Mouse (Mus musculus): ENCODE results near the gene Lmbrd2.

Lmbrd2 gene

GRCm38 (mm10) chr15:9140252-9140680 lies at the start of gene Lmbrd2:
Gene Lmbrd2 (plus strand): TSS chr15:9140550.
- DNase-seq (ENCODE audit: low spot score), result peak; percentile 96

- DNase-seq (ENCODE audit: low spot score), result no peak
These were observed 49.7 kb upstream of the Lmbrd2 start for GRCm38 (mm10) chr15:9090662-9091061.

GRCm38 (mm10) chr15:9093598-9094365 lies 46.6 kb upstream of the Lmbrd2 start:
- DNase-seq (ENCODE audit: low spot score), result no peak

- peak; percentile 56 for DNase-seq (ENCODE audit: low spot score)
These were observed 46.0 kb upstream of the Lmbrd2 start for GRCm38 (mm10) chr15:9094366-9094750.

- DNase-seq (ENCODE audit: low spot score), result no peak
These were observed 43.5 kb upstream of the Lmbrd2 start for GRCm38 (mm10) chr15:9096865-9097264.

GRCm38 (mm10) chr15:9100446-9101077 lies 39.8 kb upstream of the Lmbrd2 start:
- DNase-seq (ENCODE audit: low spot score), result no peak

- DNase-seq (ENCODE audit: low spot score), result no peak
These were observed 33.9 kb upstream of the Lmbrd2 start for GRCm38 (mm10) chr15:9106303-9107074.

- DNase-seq (ENCODE audit: low spot score), result no peak
These were observed 29.6 kb upstream of the Lmbrd2 start for GRCm38 (mm10) chr15:9110526-9111347.

GRCm38 (mm10) chr15:9111648-9112047 lies 28.7 kb upstream of the Lmbrd2 start:
- no peak for DNase-seq (ENCODE audit: low spot score)

GRCm38 (mm10) chr15:9113556-9113955 lies 26.8 kb upstream of the Lmbrd2 start:
- no peak for DNase-seq (ENCODE audit: low spot score)

- no peak for DNase-seq (ENCODE audit: low spot score)
These were observed 26.2 kb upstream of the Lmbrd2 start for GRCm38 (mm10) chr15:9114131-9114530.

- DNase-seq (ENCODE audit: low spot score), result no peak
These were observed 25.8 kb upstream of the Lmbrd2 start for GRCm38 (mm10) chr15:9114599-9114998.

- no peak for DNase-seq (ENCODE audit: low spot score)
These were observed 21.5 kb upstream of the Lmbrd2 start for GRCm38 (mm10) chr15:9118852-9119251.

- DNase-seq (ENCODE audit: low spot score), result peak; percentile 38
These were observed 20.3 kb upstream of the Lmbrd2 start for GRCm38 (mm10) chr15:9120081-9120480.

- DNase-seq (ENCODE audit: low spot score), result no peak
These were observed 17.4 kb upstream of the Lmbrd2 start for GRCm38 (mm10) chr15:9122989-9123388.

GRCm38 (mm10) chr15:9124856-9125255 lies 15.5 kb upstream of the Lmbrd2 start:
- no peak for DNase-seq (ENCODE audit: low spot score)

- no peak for DNase-seq (ENCODE audit: low spot score)
These were observed 13.1 kb upstream of the Lmbrd2 start for GRCm38 (mm10) chr15:9127051-9127791.

GRCm38 (mm10) chr15:9130772-9131498 lies 9.4 kb upstream of the Lmbrd2 start:
- DNase-seq (ENCODE audit: low spot score), result no peak

- DNase-seq (ENCODE audit: low spot score), result no peak
These were observed 8.9 kb upstream of the Lmbrd2 start for GRCm38 (mm10) chr15:9131499-9131888.

- DNase-seq (ENCODE audit: low spot score), result peak; percentile 64
These were observed 7.5 kb upstream of the Lmbrd2 start for GRCm38 (mm10) chr15:9132693-9133443.

Data from layer of hippocampus, adult 11-12 months (tissue).